Mouse (Mus musculus) heart, embryonic 14.5 days (tissue): ENCODE measurements around the gene Tex26. TPM values are rescaled to one million over a fixed set of nuclear protein-coding genes. Genes with fewer than 3 reads are reported as not detected.

ENCODE experiments used
- ATAC-seq: fragments of 200-750 bp; cut with Nextera tagmentation; 2 replicates; pipeline ENCODE4 v1.8.0; 2017; ENCODE audit warnings: low read depth, moderate TSS enrichment; ENCODE audit not compliant: insufficient number of reproducible peaks, insufficient read depth, low FRiP score
- H3K27ac ChIP-seq, 2 experiments: fragments of 200-500 bp in 1 of 2; fragments of 300-500 bp in 1 of 2; sonication (generic) in 1 of 2; replicated peaks in 1 of 2; 2 replicates each; pipeline ENCODE4 v1.5.1; 2012 to 2014; ENCODE audit warnings: low read depth in 2 of 2, low read length in 2 of 2, control low read depth in 1 of 2, mild to moderate bottlenecking in 1 of 2, mixed read lengths in 1 of 2; ENCODE audit not compliant: control insufficient read depth in 1 of 2, insufficient read depth in 1 of 2
- H3K27me3 ChIP-seq: fragments of 300-500 bp; sonication (generic); 2 replicates; pipeline ENCODE4 v1.6.1; 2014; ENCODE audit warnings: mild to moderate bottlenecking, low read length, control low read depth; ENCODE audit not compliant: control insufficient read depth, insufficient read depth
- H3K36me3 ChIP-seq: fragments of 300-500 bp; sonication (generic); 2 replicates; pipeline ENCODE4 v1.6.1; 2014; ENCODE audit warnings: mild to moderate bottlenecking, control low read depth, low read length, mixed read lengths; ENCODE audit not compliant: control insufficient read depth, insufficient read depth
- H3K4me1 ChIP-seq, 2 experiments: fragments of 200-500 bp in 1 of 2; fragments of 300-500 bp in 1 of 2; sonication (generic) in 1 of 2; 2 replicates each; pipeline ENCODE4 v1.6.1; 2012 to 2014; ENCODE audit warnings: low read length in 2 of 2, control low read depth in 1 of 2, mixed read lengths in 1 of 2; ENCODE audit not compliant: control insufficient read depth in 2 of 2, insufficient read depth in 2 of 2
- H3K4me2 ChIP-seq: fragments of 300-500 bp; sonication (generic); 2 replicates; pipeline ENCODE4 v1.6.1; 2014; ENCODE audit warnings: mild to moderate bottlenecking, low read length
- H3K4me3 ChIP-seq, 2 experiments: fragments of 200-500 bp in 1 of 2; fragments of 300-500 bp in 1 of 2; sonication (generic) in 1 of 2; 2 replicates each; pipeline ENCODE4 v1.5.1; 2012 to 2014; ENCODE audit warnings: low read length in 2 of 2, mild to moderate bottlenecking in 2 of 2, control low read depth in 1 of 2, low read depth in 1 of 2, moderate library complexity in 1 of 2; ENCODE audit not compliant: control insufficient read depth in 1 of 2, insufficient read depth in 1 of 2
- H3K9ac ChIP-seq: fragments of 300-500 bp; sonication (generic); 2 replicates; pipeline ENCODE4 v1.6.1; 2014; ENCODE audit warnings: mild to moderate bottlenecking, low read length
- H3K9me3 ChIP-seq: fragments of 300-500 bp; sonication (generic); 2 replicates; pipeline ENCODE4 v1.6.1; 2016; ENCODE audit warnings: low read length, control low read depth; ENCODE audit not compliant: control insufficient read depth
- WGBS: fragments of 180-500 bp; shearing (Covaris S2); extraction: QIAGEN DNeasy Blood & Tissue Kit; methylation state at CpG from one replicate; pipeline ENCODE4 v1.1.7; 2014; 5-methylcytosine and 5-hydroxymethylcytosine counted together
- polyA plus RNA-seq: library from polyadenylated mRNA; unstranded; fragments of >200 nt; fragmentation: Nextera tagmentation; extraction: Ambion mirVana; gene quantifications from 2 replicates; pipeline ENCODE4 v1.2.1, GENCODE M21; 2014

Gene Tex26
- polyA plus RNA-seq, 1 experiment from 2014 or later, result 0.46 TPM

DNA sequence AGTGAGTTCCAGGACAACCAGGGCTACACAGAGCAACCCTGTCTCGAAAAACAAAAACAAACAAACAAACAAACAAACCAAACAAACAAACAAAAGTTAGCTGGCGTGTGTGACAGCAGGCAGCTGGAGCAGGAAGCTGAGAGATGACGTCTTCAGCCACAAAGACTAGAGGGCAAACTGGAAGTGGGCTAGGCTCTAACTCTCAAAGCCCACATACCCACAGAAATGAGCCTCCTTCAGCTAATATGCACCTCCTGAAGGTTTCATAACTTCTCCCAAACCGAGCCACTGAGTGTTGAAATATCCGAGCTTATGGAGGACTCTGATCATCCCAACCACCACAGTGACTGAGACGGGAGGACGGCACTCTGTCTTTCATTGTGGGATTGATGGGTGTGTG, 7.0 kb downstream of the Tex26 start:
- Histone ChIP-seq H3K9ac (no peak overlapping the region), H3K27me3 (no peaks in the 10 kb centered on the region), H3K27ac (no peak overlapping the region), H3K9me3 (peaks cover 4% of the 10 kb centered on the region; the same call in 1 of the 2 replicates), H3K4me1 (peaks cover 0 to 5% of the 10 kb centered on the region in 2 experiments; a peak in 1 of 4 replicates), H3K4me3 (no peak overlapping the region), H3K4me2 (no peak overlapping the region), H3K36me3 (no peaks in the 10 kb centered on the region)
- no peak for ATAC-seq
- 85% methylated on average over 7 of the region's 7 CpGs for WGBS

GRCm38 (mm10) chr5:149447733-149448132, 8.3 kb downstream of the Tex26 start:
- WGBS, result 82% methylated on average over 5 of the region's 5 CpGs

DNA sequence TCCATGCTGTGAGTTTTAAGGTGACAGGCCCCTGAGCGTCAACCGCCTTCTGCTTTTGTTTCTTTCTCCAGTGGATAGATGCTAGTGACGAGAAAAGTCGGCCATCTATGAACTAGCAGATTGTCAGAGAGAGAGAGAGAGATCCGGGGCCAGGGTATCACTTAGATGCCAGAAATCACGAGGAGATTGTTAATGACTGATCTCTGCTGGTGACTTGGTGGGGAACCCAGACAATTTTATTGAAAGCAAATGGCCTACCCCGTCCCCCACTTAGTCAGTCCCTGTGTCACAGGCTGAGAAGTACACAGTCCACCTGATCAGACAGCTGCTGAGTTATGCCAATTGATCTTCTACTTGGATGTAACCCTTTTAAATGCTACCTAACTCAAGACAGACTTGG, 9.9 kb downstream of the Tex26 start:
- ATAC-seq, result no peak
- peaks cover 0 to 1% of the 10 kb centered on the region in 2 experiments; a peak in 1 of 4 replicates for H3K4me1 ChIP-seq
- 82% methylated on average over 7 of the region's 7 CpGs for WGBS

More at GRCm38 (mm10) chr5:149447733-149448132, 8.3 kb downstream of the Tex26 start:
- peaks cover 0 to 2% of the 10 kb centered on the region in 2 experiments; a peak in 1 of 4 replicates for H3K4me1 ChIP-seq
- H3K9ac ChIP-seq, result no peak overlapping the region
- peaks cover 4% of the 10 kb centered on the region; the same call in 1 of the 2 replicates for H3K9me3 ChIP-seq
- no peak overlapping the region for H3K4me2 ChIP-seq
- H3K36me3 ChIP-seq, result no peaks in the 10 kb centered on the region
- no peak for ATAC-seq
- no peaks in the 10 kb centered on the region for H3K27me3 ChIP-seq
- no peak overlapping the region for H3K27ac ChIP-seq
- H3K4me3 ChIP-seq, result no peak overlapping the region

DNA sequence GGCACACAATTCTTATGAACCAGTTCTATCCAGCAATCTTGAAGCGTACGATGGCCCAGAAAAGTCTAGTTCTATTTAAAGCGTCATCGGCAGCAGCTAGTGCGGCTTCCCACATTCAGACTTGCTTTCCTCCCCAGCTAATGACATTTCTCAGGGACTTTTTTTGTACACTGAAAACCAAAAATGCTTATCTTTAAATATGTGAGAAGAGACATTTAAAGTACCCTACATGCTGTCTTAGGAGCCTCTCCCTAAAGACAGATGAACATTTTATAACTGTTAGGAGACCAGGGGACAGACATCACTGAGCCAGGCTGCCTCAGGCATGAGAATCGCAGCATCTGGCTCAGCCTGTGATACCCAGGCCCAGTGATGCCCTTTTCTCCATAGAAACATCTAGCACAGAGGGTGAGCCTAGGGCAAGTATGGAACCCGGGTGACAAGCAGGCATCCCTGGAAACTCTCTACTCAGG, 11.8 kb downstream of the Tex26 start:
- Histone ChIP-seq H3K4me2 (no peak overlapping the region), H3K27me3 (no peaks in the 10 kb centered on the region), H3K9me3 (peaks cover 4% of the 10 kb centered on the region; the same call in 1 of the 2 replicates), H3K27ac (no peak overlapping the region), H3K4me3 (no peak overlapping the region), H3K4me1 (no peaks in the 10 kb centered on the region), H3K9ac (no peak overlapping the region), H3K36me3 (no peaks in the 10 kb centered on the region)
- WGBS, result 42% methylated on average over 7 of the region's 7 CpGs
- no peak for ATAC-seq

More for the DNA sequence above, 9.9 kb downstream of the Tex26 start:
- Histone ChIP-seq H3K9ac (no peak overlapping the region), H3K27ac (no peak overlapping the region), H3K4me2 (no peak overlapping the region), H3K36me3 (no peaks in the 10 kb centered on the region), H3K4me3 (no peak overlapping the region), H3K27me3 (no peaks in the 10 kb centered on the region), H3K9me3 (peaks cover 4% of the 10 kb centered on the region; the same call in 1 of the 2 replicates)

GRCm38 (mm10) chr5:149454281-149454680, 14.8 kb downstream of the Tex26 start:
- Histone ChIP-seq H3K9me3 (no peaks in the 10 kb centered on the region), H3K27ac (no peak overlapping the region), H3K36me3 (no peaks in the 10 kb centered on the region), H3K4me2 (no peak overlapping the region), H3K4me3 (no peak overlapping the region), H3K27me3 (no peaks in the 10 kb centered on the region), H3K4me1 (0 out of 4 replicates have a peak, but pooled peaks cover 0 to 2% of the 10 kb centered on the region in 2 experiments), H3K9ac (no peak overlapping the region)
- 26% methylated on average over 6 of the region's 6 CpGs for WGBS
- no peak for ATAC-seq

- Histone ChIP-seq H3K27me3 (no peaks in the 10 kb centered on the region), H3K4me1 (0 out of 4 replicates have a peak, but pooled peaks cover 0 to 2% of the 10 kb centered on the region in 2 experiments), H3K27ac (no peak overlapping the region), H3K9ac (no peak overlapping the region), H3K4me2 (no peak overlapping the region), H3K4me3 (no peak overlapping the region), H3K36me3 (no peaks in the 10 kb centered on the region), H3K9me3 (no peaks in the 10 kb centered on the region)
- no peak for ATAC-seq
- 72% methylated on average over 7 of the region's 7 CpGs for WGBS
Measured at GRCm38 (mm10) chr5:149456544-149456943, 17.1 kb downstream of the Tex26 start.

DNA sequence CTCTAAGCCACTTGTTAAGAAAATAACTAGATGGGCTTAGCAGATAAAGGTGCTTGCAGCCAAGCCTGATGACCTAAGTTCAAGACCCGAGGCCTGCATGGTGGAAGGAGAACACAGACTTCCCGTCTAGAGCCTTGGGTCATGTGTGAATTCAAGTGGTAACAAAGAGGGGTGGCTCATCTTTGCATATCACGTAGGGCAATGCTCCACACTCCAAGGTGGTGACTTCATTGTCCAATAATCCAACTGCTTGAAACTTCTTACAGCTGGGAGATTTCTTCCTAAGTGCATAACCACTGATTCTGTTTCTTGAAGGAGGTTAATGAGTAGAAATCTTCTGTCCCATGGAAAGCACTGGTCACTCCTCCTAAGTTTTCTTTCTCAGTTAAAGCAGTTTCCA, 22.6 kb downstream of the Tex26 start:
- Histone ChIP-seq H3K4me2 (no peak overlapping the region), H3K27me3 (no peaks in the 10 kb centered on the region), H3K36me3 (no peaks in the 10 kb centered on the region), H3K9me3 (no peaks in the 10 kb centered on the region), H3K27ac (no peak overlapping the region), H3K4me3 (no peak overlapping the region), H3K4me1 (peaks cover 10 to 13% of the 10 kb centered on the region in 2 experiments), H3K9ac (no peak overlapping the region)
- WGBS, result 59% methylated on average over 3 of the region's 3 CpGs
- no peak for ATAC-seq

DNA sequence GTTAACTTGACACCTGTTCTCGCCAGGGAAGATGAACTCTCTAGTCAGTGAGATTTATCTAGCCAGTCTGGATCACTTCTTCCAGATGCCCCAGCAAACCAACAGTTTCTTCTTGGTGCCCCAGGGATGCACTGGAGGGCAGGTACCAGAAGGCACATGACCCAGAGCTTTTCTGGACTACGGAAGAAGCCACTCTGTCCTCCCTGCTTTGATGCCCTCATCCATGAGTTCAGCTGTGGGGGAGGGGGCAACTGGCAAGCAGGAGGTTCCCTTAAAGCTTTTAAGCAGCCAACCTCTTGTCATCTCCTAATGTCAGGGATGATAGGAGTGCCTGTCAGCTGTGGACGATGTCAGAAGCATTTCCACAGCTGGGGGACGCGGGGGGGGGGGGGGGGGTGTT, 25.8 kb downstream of the Tex26 start:
- no peaks in the 10 kb centered on the region for H3K36me3 ChIP-seq

More for the DNA sequence above, 25.8 kb downstream of the Tex26 start:
- Histone ChIP-seq H3K27me3 (no peaks in the 10 kb centered on the region), H3K9ac (no peak overlapping the region), H3K9me3 (no peaks in the 10 kb centered on the region), H3K4me2 (no peak overlapping the region), H3K4me1 (peaks cover 8 to 13% of the 10 kb centered on the region in 2 experiments), H3K27ac (no peak overlapping the region), H3K4me3 (no peak overlapping the region)
- ATAC-seq, result no peak
- 33% methylated on average over 4 of the region's 5 CpGs for WGBS
